Mouse (Mus musculus) lung, postnatal 0 days (tissue): ENCODE measurements around the gene Vmn1r220.
"Not testable (repeated sequence)": the region's sequence is repeated elsewhere in the genome, so short reads cannot be mapped to it uniquely, and the experiment has no call there.

Experiments
- CTCF ChIP-seq: IDR thresholded peaks from 2 replicates; pipeline ENCODE4 v1.5.1; 2016; ENCODE audit warnings: antibody characterized with exemption, mild to moderate bottlenecking
- EP300 ChIP-seq: IDR thresholded peaks from 2 replicates; pipeline ENCODE4 v1.6.1; 2016; ENCODE audit warnings: antibody characterized with exemption, mild to moderate bottlenecking, control low read depth

DNA sequence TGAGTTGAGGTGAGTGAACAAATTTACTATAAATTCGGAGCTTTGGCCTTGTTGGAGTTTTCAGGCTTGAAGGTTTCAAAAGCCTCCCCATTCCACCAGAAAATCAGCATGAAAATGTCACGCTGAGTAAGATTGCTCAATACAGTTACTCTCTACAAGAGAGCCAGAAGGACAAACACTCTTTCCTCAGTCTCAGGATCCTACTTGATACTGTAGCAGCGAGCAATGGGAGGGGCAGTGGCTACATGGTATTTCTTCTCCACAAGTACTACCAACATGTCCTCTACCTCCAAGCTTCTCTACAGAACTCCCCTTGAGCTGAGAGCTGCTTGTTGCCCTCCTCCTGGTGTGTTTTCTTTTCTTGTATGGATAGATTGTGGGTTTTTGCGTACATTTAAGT, 21.3 kb downstream of the Vmn1r220 start:
- not testable (repeated sequence) for TF ChIP-seq CTCF, EP300
